ENCODE assay signal across 8 mouse cellular contexts in genomic region chr6:40303379-40303778, GRCm38 (mm10). TPM values are rescaled to one million over a fixed set of nuclear protein-coding genes. Genes with fewer than 3 reads are reported as not detected.
DNase-seq lines count a peak whose midpoint lies in the region; ATAC-seq and TF ChIP-seq lines count a peak whose summit lies in the region.

No protein-coding gene starts in this region.

- H3K9ac ChIP-seq in midbrain, embryonic 11.5 days (ENCODE audit: low read length) = no peak overlapping the region
- H3K9ac ChIP-seq in forebrain, embryonic 14.5 days (ENCODE audit: low read length) = no peak overlapping the region
- H3K9ac ChIP-seq in kidney, postnatal 0 days (ENCODE audit: low read depth, low read length) = no peak overlapping the region
- no peak overlapping the region for H3K9ac ChIP-seq in limb, embryonic 11.5 days (ENCODE audit: low read length)

- ATAC-seq in midbrain, embryonic 11.5 days (ENCODE audit: low FRiP score) = no peak
- ATAC-seq in forebrain, embryonic 14.5 days = peak; percentile 82; the same call in 1 of the 2 replicates
- no peak for ATAC-seq in kidney, postnatal 0 days (replicated peaks; ENCODE audit: low FRiP score, low read depth)
- no peak for ATAC-seq in limb, embryonic 11.5 days (ENCODE audit: insufficient number of reproducible peaks, low FRiP score, low TSS enrichment, low read depth)

- no peaks in the 10 kb centered on the region for H3K27me3 ChIP-seq in midbrain, embryonic 10.5 days (ENCODE audit: low read depth, poor library complexity, severe bottlenecking)
- no peaks in the 10 kb centered on the region for H3K27me3 ChIP-seq in midbrain, embryonic 11.5 days (ENCODE audit: control insufficient read depth, insufficient read depth, low read length)
- H3K27me3 ChIP-seq in forebrain, embryonic 14.5 days (replicated peaks; ENCODE audit: control insufficient read depth, insufficient read depth, low read length) = no peaks in the 10 kb centered on the region
- no peaks in the 10 kb centered on the region for H3K27me3 ChIP-seq in kidney, postnatal 0 days (ENCODE audit: insufficient read depth, low read length)
- no peaks in the 10 kb centered on the region for H3K27me3 ChIP-seq in limb, embryonic 11.5 days (ENCODE audit: control insufficient read depth, insufficient read depth, low read length)

- peak; percentile 34 for DNase-seq in midbrain, embryonic 10.5 days (ENCODE audit: low spot score)
- DNase-seq in midbrain, embryonic 11.5 days (ENCODE audit: low spot score, missing footprints) = no peak
- peak; percentile 69 for DNase-seq in brain, embryonic 18.5 days (ENCODE audit: low read depth, low spot score)
- peak; percentile 88 for DNase-seq in forebrain, embryonic 14.5 days (ENCODE audit: low spot score)
- peak; percentile 70 for DNase-seq in kidney, postnatal 0 days (ENCODE audit: low spot score)
- peak; percentile 42 for DNase-seq in limb, embryonic 11.5 days (ENCODE audit: low spot score)
- peak; percentile 83 to 90 for DNase-seq in right cerebral cortex, adult 2 months (ENCODE audit: low spot score in 2 of 2)
- no peak for DNase-seq in spleen, postnatal 4 days (ENCODE audit: low spot score in 2 of 2)

- 19% methylated on average over 6 of the region's 6 CpGs for WGBS in midbrain, embryonic 10.5 days
- 13% methylated on average over 6 of the region's 6 CpGs for WGBS in midbrain, embryonic 11.5 days
- WGBS in forebrain, embryonic 14.5 days = 15% methylated on average over 6 of the region's 6 CpGs
- 16% methylated on average over 6 of the region's 6 CpGs for WGBS in kidney, postnatal 0 days
- 19% methylated on average over 6 of the region's 6 CpGs for WGBS in limb, embryonic 11.5 days

- no peaks in the 10 kb centered on the region for H3K4me1 ChIP-seq in midbrain, embryonic 10.5 days
- H3K4me1 ChIP-seq in midbrain, embryonic 11.5 days (ENCODE audit: control insufficient read depth, insufficient read depth, low read length) = no peaks in the 10 kb centered on the region
- no peaks in the 10 kb centered on the region for H3K4me1 ChIP-seq in forebrain, embryonic 14.5 days (ENCODE audit: control insufficient read depth, insufficient read depth, low read length)
- no peaks in the 10 kb centered on the region for H3K4me1 ChIP-seq in kidney, postnatal 0 days (replicated peaks; ENCODE audit: insufficient read depth, low read length)
- H3K4me1 ChIP-seq in limb, embryonic 11.5 days (ENCODE audit: control insufficient read depth, insufficient read depth, low read length) = no peaks in the 10 kb centered on the region

- H3K36me3 ChIP-seq in midbrain, embryonic 10.5 days = no peaks in the 10 kb centered on the region
- H3K36me3 ChIP-seq in midbrain, embryonic 11.5 days (ENCODE audit: control insufficient read depth, insufficient read depth, low read length) = no peaks in the 10 kb centered on the region
- H3K36me3 ChIP-seq in forebrain, embryonic 14.5 days (ENCODE audit: control insufficient read depth, insufficient read depth, low read length) = no peaks in the 10 kb centered on the region
- no peaks in the 10 kb centered on the region for H3K36me3 ChIP-seq in kidney, postnatal 0 days (ENCODE audit: insufficient read depth, low read length)
- H3K36me3 ChIP-seq in limb, embryonic 11.5 days (ENCODE audit: control insufficient read depth, insufficient read depth, low read length) = no peaks in the 10 kb centered on the region

- TF ChIP-seq CTCF in kidney, postnatal 0 days (IDR thresholded peaks at IDR 0.05; ENCODE audit: low read depth) = peak; percentile 77

- H3K4me3 ChIP-seq in midbrain, embryonic 10.5 days = no peak overlapping the region
- H3K4me3 ChIP-seq in midbrain, embryonic 11.5 days (ENCODE audit: low read depth, low read length) = no peak overlapping the region
- no peak overlapping the region for H3K4me3 ChIP-seq in forebrain, embryonic 14.5 days (ENCODE audit: low read depth, low read length)
- H3K4me3 ChIP-seq in kidney, postnatal 0 days (replicated peaks; ENCODE audit: low read depth, low read length) = no peak overlapping the region
- H3K4me3 ChIP-seq in limb, embryonic 11.5 days (ENCODE audit: low read depth, low read length) = no peak overlapping the region

- H3K9me3 ChIP-seq in midbrain, embryonic 10.5 days (replicated peaks) = no peaks in the 10 kb centered on the region
- no peaks in the 10 kb centered on the region for H3K9me3 ChIP-seq in midbrain, embryonic 11.5 days (ENCODE audit: control insufficient read depth, low read length)
- no peaks in the 10 kb centered on the region for H3K9me3 ChIP-seq in forebrain, embryonic 14.5 days (replicated peaks; ENCODE audit: control insufficient read depth, low read length)
- H3K9me3 ChIP-seq in kidney, postnatal 0 days (replicated peaks; ENCODE audit: low read length) = no peaks in the 10 kb centered on the region
- no peaks in the 10 kb centered on the region for H3K9me3 ChIP-seq in limb, embryonic 11.5 days (ENCODE audit: control insufficient read depth, low read length)

- no peak overlapping the region for H3K4me2 ChIP-seq in midbrain, embryonic 11.5 days
- H3K4me2 ChIP-seq in forebrain, embryonic 14.5 days (ENCODE audit: low read length) = no peak overlapping the region
- H3K4me2 ChIP-seq in kidney, postnatal 0 days (ENCODE audit: low read length) = no peak overlapping the region
- no peak overlapping the region for H3K4me2 ChIP-seq in limb, embryonic 11.5 days (ENCODE audit: low read depth, severe bottlenecking)

- H3K27ac ChIP-seq in midbrain, embryonic 10.5 days (replicated peaks) = no peak overlapping the region
- no peak overlapping the region for H3K27ac ChIP-seq in midbrain, embryonic 11.5 days (ENCODE audit: low read depth, low read length)
- H3K27ac ChIP-seq in forebrain, embryonic 14.5 days (ENCODE audit: low read depth, low read length) = no peak overlapping the region
- H3K27ac ChIP-seq in kidney, postnatal 0 days = no peak overlapping the region
- H3K27ac ChIP-seq in limb, embryonic 11.5 days (replicated peaks; ENCODE audit: low read depth, low read length) = no peak overlapping the region

RNA-seq across cellular contexts. Expression of gene Agk, which starts 21.6 kb away (rescaled TPM):
- 46.3 and 47.6 TPM in 2 replicates for polyA plus RNA-seq in midbrain, embryonic 10.5 days (2016; fragmentation: Nextera tagmentation; extraction: Ambion mirVana)
- 39.4 and 43.0 TPM in 2 replicates for polyA plus RNA-seq in midbrain, embryonic 11.5 days (2014; fragmentation: Nextera tagmentation; extraction: Ambion mirVana)
- 49.5 and 56.7 TPM in 2 replicates for polyA plus RNA-seq in forebrain, embryonic 14.5 days (2014; fragmentation: Nextera tagmentation; extraction: Ambion mirVana)
- polyA plus RNA-seq in kidney, postnatal 0 days (2015; fragmentation: Nextera tagmentation; extraction: Ambion mirVana) = 32.0 and 36.4 TPM in 2 replicates
- 43.1 and 46.0 TPM in 2 replicates for polyA plus RNA-seq in limb, embryonic 11.5 days (2014; fragmentation: Nextera tagmentation; extraction: Ambion mirVana)

Comparison
In these comparisons a context has a peak if more than half of its experiments do, and no peak if none do; other contexts are left out.
1. DNase-seq: peak in midbrain, embryonic 10.5 days (single experiment), brain, embryonic 18.5 days (single experiment), forebrain, embryonic 14.5 days (single experiment), kidney, postnatal 0 days (single experiment), limb, embryonic 11.5 days (single experiment) and right cerebral cortex, adult 2 months (2 of 2); none in midbrain, embryonic 11.5 days (single experiment) and spleen, postnatal 4 days (0 of 2).